Comparison of ENCODE assay signal across 9 mouse cellular contexts in the genomic region with DNA sequence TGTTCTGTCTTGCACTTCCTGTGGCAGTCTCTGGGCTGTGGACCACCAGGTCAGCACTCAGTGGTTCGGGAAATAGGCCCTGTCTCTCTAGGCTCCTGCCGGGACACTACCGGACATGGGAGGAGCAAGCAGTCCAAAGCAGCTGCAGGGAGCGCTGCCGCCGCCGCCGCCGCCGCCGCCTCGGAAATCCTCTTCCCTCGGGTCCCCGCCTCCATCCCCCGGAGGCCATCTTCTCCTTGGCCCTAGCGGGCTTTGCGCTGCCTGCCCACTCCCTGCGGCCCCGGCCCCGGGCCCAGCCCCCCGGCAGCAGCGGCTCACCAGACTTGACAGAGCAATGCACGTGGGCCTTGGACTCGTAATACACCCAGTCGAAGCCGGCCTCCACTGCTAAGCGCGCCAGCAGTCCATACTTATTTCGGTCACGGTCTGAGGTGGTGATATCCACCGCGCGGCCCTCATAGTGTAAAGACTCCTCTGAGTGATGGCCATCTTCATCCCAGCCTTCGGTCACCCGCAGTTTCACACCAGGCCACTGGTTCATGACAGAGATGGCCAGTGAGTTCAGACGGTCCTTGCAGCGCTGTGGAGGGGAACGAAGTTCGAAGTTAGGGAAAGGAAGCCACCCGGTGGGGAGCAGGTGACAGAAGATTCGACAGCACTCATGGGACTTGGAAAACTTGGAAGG. TPM values are rescaled to one million over a fixed set of nuclear protein-coding genes. Genes with fewer than 3 reads are reported as not detected.
A peak's percentile ranks its signal among the peaks of the same experiment; 100 is the strongest.
DNase-seq lines count a peak whose midpoint lies in the region; ATAC-seq and TF ChIP-seq lines count a peak whose summit lies in the region.
"Had no signal": no experiment of that assay in that cellular context is flagged by ENCODE, and none has a peak within 500 bp of the region (broad histone marks: within the 10 kb centered on the region; RNA-seq: fewer than 3 reads in every experiment).

No protein-coding gene starts in this region.

- 3% methylated on average over 31 of the region's 41 CpGs for WGBS in heart, adult 2 months
- WGBS in embryonic facial prominence, embryonic 10.5 days = 2% methylated on average over 41 of the region's 41 CpGs
- whole genome bisulfite sequencing in hindbrain, embryonic 11.5 days = 1% methylated on average over 39 of the region's 41 CpGs
- 1% methylated on average over 41 of the region's 41 CpGs for WGBS in limb, embryonic 13.5 days
- 24% methylated on average over 41 of the region's 41 CpGs for WGBS in small intestine, adult 2 months

- no peak for ATAC-seq in hindbrain, embryonic 11.5 days (ENCODE audit: low FRiP score)
- ATAC-seq in limb, embryonic 13.5 days (ENCODE audit: low FRiP score, low read depth) = no peak

- TF ChIP-seq POLR2A in heart, adult 2 months (IDR thresholded peaks at IDR 0.05; ENCODE audit: insufficient read depth, low read depth, low read length) = no peak
- no peak for TF ChIP-seq POLR2A in small intestine, adult 2 months (IDR thresholded peaks at IDR 0.05; ENCODE audit: low read depth, low read length)

- peaks cover 2% of the 10 kb centered on the region; the same call in 1 of the 2 replicates for H3K4me1 ChIP-seq in heart, adult 2 months (ENCODE audit: control insufficient read depth, insufficient read depth, low read length)
- H3K4me1 ChIP-seq in embryonic facial prominence, embryonic 10.5 days = peaks cover 39% of the 10 kb centered on the region
- H3K4me1 ChIP-seq in hindbrain, embryonic 11.5 days (replicated peaks; ENCODE audit: control insufficient read depth, insufficient read depth, low read length) = peaks cover 8% of the 10 kb centered on the region; the same call in 1 of the 2 replicates
- H3K4me1 ChIP-seq in limb, embryonic 13.5 days = peaks cover 28% of the 10 kb centered on the region
- peaks cover 9% of the 10 kb centered on the region for H3K4me1 ChIP-seq in small intestine, adult 2 months (ENCODE audit: control insufficient read depth, insufficient read depth, insufficient read length, low read length)

- no peak for TF ChIP-seq CTCF in heart, adult 2 months (IDR thresholded peaks at IDR 0.05)
- TF ChIP-seq CTCF in small intestine, adult 2 months (IDR thresholded peaks at IDR 0.05; ENCODE audit: extremely low read depth, insufficient read length, insufficient replicate concordance, low read depth, low read length) = no peak

- TF ChIP-seq EP300 in heart, adult 2 months (IDR thresholded peaks at IDR 0.05; ENCODE audit: insufficient read depth, low read depth, low read length) = no peak

- peaks cover 20% of the 10 kb centered on the region for H3K27me3 ChIP-seq in heart, adult 2 months (ENCODE audit: control insufficient read depth, insufficient read depth, low read length)
- H3K27me3 ChIP-seq in embryonic facial prominence, embryonic 10.5 days (replicated peaks; ENCODE audit: low read depth, poor library complexity, severe bottlenecking) = peaks cover 94% of the 10 kb centered on the region
- H3K27me3 ChIP-seq in hindbrain, embryonic 11.5 days (ENCODE audit: control insufficient read depth, insufficient read depth, low read length) = peaks cover 74% of the 10 kb centered on the region
- H3K27me3 ChIP-seq in limb, embryonic 13.5 days = peaks cover 100% of the 10 kb centered on the region
- H3K27me3 ChIP-seq in small intestine, adult 2 months (ENCODE audit: control insufficient read depth, insufficient read depth, low read length) = no peaks in the 10 kb centered on the region

- H3K9me3 ChIP-seq in embryonic facial prominence, embryonic 10.5 days = no peaks in the 10 kb centered on the region
- H3K9me3 ChIP-seq in hindbrain, embryonic 11.5 days (ENCODE audit: control insufficient read depth, low read length) = no peaks in the 10 kb centered on the region
- H3K9me3 ChIP-seq in limb, embryonic 13.5 days = no peaks in the 10 kb centered on the region

- intact Hi-C loops in heart, adult 2 months (cut with DNase I) = loop anchor here (5.0 kb wide), 1 partner anchor 304 kb away; no protein-coding TSS in a partner anchor

- peak; percentile 23 to 53 for DNase-seq in heart, adult 2 months
- no peak for DNase-seq in heart, adult 8-10 months (ENCODE audit: low spot score)
- peak; percentile 58 for DNase-seq in embryonic facial prominence, embryonic 10.5 days (ENCODE audit: low spot score)
- DNase-seq in hindbrain, embryonic 11.5 days (ENCODE audit: low spot score) = peak; percentile 63
- DNase-seq in frontal cortex, postnatal 14 days (ENCODE audit: low spot score in 2 of 2) = no peak
- DNase-seq in right cerebral cortex, postnatal 10 days (ENCODE audit: low spot score in 2 of 2) = no peak

- H3K9ac ChIP-seq in heart, adult 2 months (ENCODE audit: low read depth, low read length) = no peak overlapping the region
- H3K9ac ChIP-seq in hindbrain, embryonic 11.5 days (ENCODE audit: low read depth, low read length) = 0 out of 2 replicates have a peak overlapping the region, but pooled peaks have one; percentile 19
- H3K9ac ChIP-seq in limb, embryonic 13.5 days = peak overlapping the region; percentile 25

- H3K27ac ChIP-seq in heart, adult 2 months = no peak overlapping the region
- no peak overlapping the region for H3K27ac ChIP-seq in embryonic facial prominence, embryonic 10.5 days (replicated peaks)
- no peak overlapping the region for H3K27ac ChIP-seq in hindbrain, embryonic 11.5 days (ENCODE audit: low read depth, low read length)
- H3K27ac ChIP-seq in limb, embryonic 13.5 days = no peak overlapping the region
- H3K27ac ChIP-seq in small intestine, adult 2 months (ENCODE audit: insufficient read depth, low read depth, low read length) = no peak overlapping the region

- peak overlapping the region; percentile 32 for H3K4me3 ChIP-seq in heart, adult 2 months
- peak overlapping the region; percentile 49 for H3K4me3 ChIP-seq in embryonic facial prominence, embryonic 10.5 days
- H3K4me3 ChIP-seq in hindbrain, embryonic 11.5 days (ENCODE audit: low read depth, low read length) = peak overlapping the region; percentile 18
- H3K4me3 ChIP-seq in limb, embryonic 13.5 days = peak overlapping the region; percentile 31
- H3K4me3 ChIP-seq in small intestine, adult 2 months (ENCODE audit: low read depth, low read length) = peak overlapping the region; percentile 81

- no peaks in the 10 kb centered on the region for H3K79me2 ChIP-seq in heart, adult 2 months (replicated peaks; ENCODE audit: control insufficient read depth, insufficient read depth, low read length)

- H3K36me3 ChIP-seq in heart, adult 2 months (ENCODE audit: control insufficient read depth, insufficient read depth, low read length) = no peaks in the 10 kb centered on the region
- no peaks in the 10 kb centered on the region for H3K36me3 ChIP-seq in embryonic facial prominence, embryonic 10.5 days (replicated peaks)
- no peaks in the 10 kb centered on the region for H3K36me3 ChIP-seq in hindbrain, embryonic 11.5 days (ENCODE audit: control insufficient read depth, insufficient read depth, low read length)
- no peaks in the 10 kb centered on the region for H3K36me3 ChIP-seq in limb, embryonic 13.5 days
- peaks cover 36% of the 10 kb centered on the region for H3K36me3 ChIP-seq in small intestine, adult 2 months (ENCODE audit: control insufficient read depth, insufficient read depth, low read length)

- H3K4me2 ChIP-seq in hindbrain, embryonic 11.5 days (replicated peaks; ENCODE audit: low read depth, low read length) = peak overlapping the region; percentile 32
- peak overlapping the region; percentile 76 for H3K4me2 ChIP-seq in limb, embryonic 13.5 days (replicated peaks)

RNA-seq across cellular contexts. Expression of a gene that starts 3.3 kb away (rescaled TPM):
- total RNA-seq in heart, adult 2 months (2021) = under 1 TPM; 0.14 to 0.16 TPM
- 0.04 and 0.23 TPM in 2 replicates for polyA plus RNA-seq in heart, adult 2 months (2012; rRNA removed)
- total RNA-seq in heart, adult 8-10 months (2022) = under 1 TPM in 1 of 4 experiments, not detected in 3; 0.24 TPM
- polyA plus RNA-seq in embryonic facial prominence, embryonic 10.5 days (2016; fragmentation: Nextera tagmentation; extraction: Ambion mirVana) = 0.11 TPM in 1 of 2 replicates, not detected in the other
- polyA plus RNA-seq in hindbrain, embryonic 11.5 days (2014; fragmentation: Nextera tagmentation; extraction: Ambion mirVana) = 0.20 and 0.35 TPM in 2 replicates
- polyA plus RNA-seq in limb, embryonic 13.5 days (2015; fragmentation: Nextera tagmentation; extraction: Ambion mirVana) = 8.4 and 8.6 TPM in 2 replicates
- 67.5 and 198 TPM in 2 replicates for polyA plus RNA-seq in small intestine, adult 2 months (2012; rRNA removed)
- total RNA-seq: CH12.LX had no signal

RNA-seq across cellular contexts. Expression of a gene that starts 12.7 kb away (rescaled TPM):
- not detected for total RNA-seq in heart, adult 2 months (2021)
- 0.03 and 2.3 TPM in 2 replicates for polyA plus RNA-seq in heart, adult 2 months (2012; rRNA removed)
- not detected for total RNA-seq in heart, adult 8-10 months (2022)
- polyA plus RNA-seq in embryonic facial prominence, embryonic 10.5 days (2016; fragmentation: Nextera tagmentation; extraction: Ambion mirVana) = 0.08 TPM in 1 of 2 replicates, not detected in the other
- polyA plus RNA-seq in hindbrain, embryonic 11.5 days (2014; fragmentation: Nextera tagmentation; extraction: Ambion mirVana) = 1.2 TPM in 2 replicates
- not detected in 2 replicates for polyA plus RNA-seq in limb, embryonic 13.5 days (2015; fragmentation: Nextera tagmentation; extraction: Ambion mirVana)
- 0.03 and 0.15 TPM in 2 replicates for polyA plus RNA-seq in small intestine, adult 2 months (2012; rRNA removed)

RNA-seq across cellular contexts. Expression of a gene that starts 55.2 kb away (rescaled TPM):
- not detected for total RNA-seq in heart, adult 2 months (2021)
- polyA plus RNA-seq in heart, adult 2 months (2012; rRNA removed) = 0.16 TPM in 1 of 2 replicates, not detected in the other
- total RNA-seq in heart, adult 8-10 months (2022) = not detected
- not detected in 2 replicates for polyA plus RNA-seq in embryonic facial prominence, embryonic 10.5 days (2016; fragmentation: Nextera tagmentation; extraction: Ambion mirVana)
- polyA plus RNA-seq in hindbrain, embryonic 11.5 days (2014; fragmentation: Nextera tagmentation; extraction: Ambion mirVana) = 0.50 and 1.6 TPM in 2 replicates
- polyA plus RNA-seq in limb, embryonic 13.5 days (2015; fragmentation: Nextera tagmentation; extraction: Ambion mirVana) = not detected in 2 replicates
- polyA plus RNA-seq in small intestine, adult 2 months (2012; rRNA removed) = 0.86 and 1.1 TPM in 2 replicates

Comparison
In these comparisons a context has a peak if more than half of its experiments do, and no peak if none do; other contexts are left out.
1. DNase-seq: peak in heart, adult 2 months (2 of 2), embryonic facial prominence, embryonic 10.5 days (single experiment) and hindbrain, embryonic 11.5 days (single experiment); none in heart, adult 8-10 months (single experiment), frontal cortex, postnatal 14 days (0 of 2) and right cerebral cortex, postnatal 10 days (0 of 2).
2. H3K4me3 ChIP-seq: peak in every context shown above with its lines; median percentile 81 in small intestine, adult 2 months; 49 in embryonic facial prominence, embryonic 10.5 days; 32 in heart, adult 2 months; 31 in limb, embryonic 13.5 days; 18 in hindbrain, embryonic 11.5 days.